Mouse (Mus musculus) bone marrow, adult 2 months (tissue): Measurements from ENCODE around the gene Spata31d1b.

Experiments
- CTCF ChIP-seq: fragments of 200-500 bp; IDR thresholded peaks from 2 replicates; pipeline ENCODE4 v1.5.1; 2011; ENCODE audit warnings: low read length, control low read depth; ENCODE audit not compliant: control insufficient read depth, insufficient read depth
- POLR2A ChIP-seq: fragments of 200-500 bp; IDR thresholded peaks from 2 replicates; pipeline ENCODE4 v1.6.1; 2011; ENCODE audit warnings: low read depth, mild to moderate bottlenecking, control low read depth, low read length, borderline replicate concordance; ENCODE audit not compliant: control insufficient read depth

DNA sequence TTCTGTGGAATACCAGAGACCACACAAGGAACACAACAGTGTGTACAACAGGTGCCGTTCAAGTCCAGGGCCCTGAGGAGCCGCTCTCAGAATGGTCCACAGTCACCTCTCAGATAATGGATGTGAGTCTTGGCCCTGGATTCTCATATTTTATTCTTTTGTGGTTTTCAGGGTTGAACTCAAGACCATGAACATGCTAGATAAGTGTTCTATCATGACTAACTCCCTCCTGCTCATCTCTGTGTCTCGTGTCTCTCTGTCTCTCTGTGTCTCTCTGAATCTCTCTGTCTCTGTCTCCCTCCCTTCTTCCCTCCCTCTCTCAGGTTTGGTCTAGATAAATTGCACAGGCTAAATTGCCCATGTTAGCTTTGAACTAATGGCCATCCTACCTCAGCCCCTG is 22.2 kb upstream of the Spata31d1b start:
- TF ChIP-seq CTCF (no peak), POLR2A (no peak)
